Mouse (Mus musculus) kidney, embryonic 14.5 days (tissue): ENCODE results near the gene Foxo6. TPM values are rescaled to one million over a fixed set of nuclear protein-coding genes. Genes with fewer than 3 reads are reported as not detected.

Experiments used
- ATAC-seq: fragments of 200-750 bp; cut with Nextera tagmentation; 2 replicates; pipeline ENCODE4 v1.8.0; 2017; ENCODE audit warnings: moderate number of reproducible peaks, mild to moderate bottlenecking, moderate TSS enrichment, moderate library complexity; ENCODE audit not compliant: low FRiP score, low TSS enrichment
- H3K27ac ChIP-seq: fragments of 300-500 bp; sonication (generic); 2 replicates; pipeline ENCODE4 v1.5.1; 2014; ENCODE audit warnings: low read depth, mild to moderate bottlenecking, low read length, moderate library complexity, mixed read lengths
- H3K27me3 ChIP-seq: fragments of 300-500 bp; sonication (generic); 2 replicates; pipeline ENCODE4 v1.6.1; 2014; ENCODE audit warnings: mild to moderate bottlenecking, low read length; ENCODE audit not compliant: control insufficient read depth, insufficient read depth
- H3K36me3 ChIP-seq: fragments of 300-500 bp; sonication (generic); 2 replicates; pipeline ENCODE4 v1.6.1; 2014; ENCODE audit warnings: low read length, mixed read lengths; ENCODE audit not compliant: control insufficient read depth, insufficient read depth
- H3K4me1 ChIP-seq: fragments of 300-500 bp; sonication (generic); 2 replicates; pipeline ENCODE4 v1.6.1; 2014; ENCODE audit warnings: low read length, mixed read lengths; ENCODE audit not compliant: control insufficient read depth, insufficient read depth
- H3K4me2 ChIP-seq: fragments of 300-500 bp; sonication (generic); replicated peaks from 2 replicates; pipeline ENCODE4 v1.6.1; 2014; ENCODE audit warnings: low read depth, mild to moderate bottlenecking, low read length
- H3K4me3 ChIP-seq: fragments of 300-500 bp; sonication (generic); 2 replicates; pipeline ENCODE4 v1.5.1; 2014; ENCODE audit warnings: mild to moderate bottlenecking, low read length
- H3K9ac ChIP-seq: fragments of 300-500 bp; sonication (generic); 2 replicates; pipeline ENCODE4 v1.6.1; 2014; ENCODE audit warnings: low read depth, mild to moderate bottlenecking, low read length, moderate library complexity
- H3K9me3 ChIP-seq: fragments of 300-500 bp; sonication (generic); 2 replicates; pipeline ENCODE4 v1.6.1; 2016; ENCODE audit warnings: low read length; ENCODE audit not compliant: control insufficient read depth
- WGBS: fragments of 180-500 bp; shearing (Covaris S2); extraction: QIAGEN DNeasy Blood & Tissue Kit; methylation state at CpG from one replicate; pipeline ENCODE4 v1.1.7; 2014; 5-methylcytosine and 5-hydroxymethylcytosine counted together
- polyA plus RNA-seq: library from polyadenylated mRNA; unstranded; fragments of >200 nt; fragmentation: Nextera tagmentation; extraction: Ambion mirVana; gene quantifications from 2 replicates; pipeline ENCODE4 v1.2.1, GENCODE M21; 2014

Foxo6 gene
- polyA plus RNA-seq, result 0.15 and 0.23 TPM in 2 replicates

GRCm38 (mm10) chr4:120287290-120288111 is at the start of gene Foxo6:
Foxo6 (minus strand) TSS chr4:120287349.
- no peaks in the 10 kb centered on the region for H3K9me3 ChIP-seq
- H3K27me3 ChIP-seq, result peaks cover 43% of the 10 kb centered on the region
- no peaks in the 10 kb centered on the region for H3K36me3 ChIP-seq
- peaks cover 19% of the 10 kb centered on the region; the same call in 1 of the 2 replicates for H3K4me1 ChIP-seq
- WGBS, result under 1% methylated on average over 52 of the region's 99 CpGs
- peak within 1 kb of the TSS; percentile 100 for H3K4me2 ChIP-seq
- no peak within 1 kb of the TSS for H3K27ac ChIP-seq
- ATAC-seq, result peak; percentile 89
- H3K9ac ChIP-seq, result peak within 1 kb of the TSS; percentile 63
- H3K4me3 ChIP-seq, result peak within 1 kb of the TSS; percentile 65

- H3K4me2 ChIP-seq, result no peak overlapping the region
- H3K27me3 ChIP-seq, result no peaks in the 10 kb centered on the region
- H3K27ac ChIP-seq, result no peak overlapping the region
- H3K9me3 ChIP-seq, result no peaks in the 10 kb centered on the region
- H3K9ac ChIP-seq, result no peak overlapping the region
- H3K4me1 ChIP-seq, result no peaks in the 10 kb centered on the region
- no peaks in the 10 kb centered on the region for H3K36me3 ChIP-seq
- ATAC-seq, result no peak
- WGBS, result 91% methylated on average over 4 of the region's 4 CpGs
- no peak overlapping the region for H3K4me3 ChIP-seq
Observed at GRCm38 (mm10) chr4:120334316-120334715, 47.2 kb upstream of the Foxo6 start.

- Histone ChIP-seq H3K27me3 (no peaks in the 10 kb centered on the region), H3K9me3 (no peaks in the 10 kb centered on the region), H3K4me3 (no peak overlapping the region), H3K27ac (no peak overlapping the region), H3K4me1 (no peaks in the 10 kb centered on the region), H3K9ac (no peak overlapping the region), H3K4me2 (no peak overlapping the region), H3K36me3 (no peaks in the 10 kb centered on the region)
- 42% methylated on average over 11 of the region's 11 CpGs for WGBS
- ATAC-seq, result no peak
Observed at GRCm38 (mm10) chr4:120332934-120333421, 45.8 kb upstream of the Foxo6 start.

- Histone ChIP-seq H3K27me3 (no peaks in the 10 kb centered on the region), H3K27ac (no peak overlapping the region), H3K9me3 (no peaks in the 10 kb centered on the region), H3K4me2 (no peak overlapping the region), H3K36me3 (no peaks in the 10 kb centered on the region), H3K9ac (no peak overlapping the region), H3K4me1 (no peaks in the 10 kb centered on the region), H3K4me3 (no peak overlapping the region)
- no peak for ATAC-seq
- 60% methylated on average over 7 of the region's 7 CpGs for WGBS
Observed at GRCm38 (mm10) chr4:120332405-120332933, 45.3 kb upstream of the Foxo6 start.

- Histone ChIP-seq H3K9me3 (no peaks in the 10 kb centered on the region), H3K36me3 (no peaks in the 10 kb centered on the region), H3K4me2 (no peak overlapping the region), H3K9ac (no peak overlapping the region), H3K27me3 (no peaks in the 10 kb centered on the region), H3K4me3 (no peak overlapping the region), H3K27ac (no peak overlapping the region), H3K4me1 (no peaks in the 10 kb centered on the region)
- WGBS, result 82% methylated on average over 7 of the region's 7 CpGs
- no peak for ATAC-seq
Observed at GRCm38 (mm10) chr4:120331992-120332391, 44.8 kb upstream of the Foxo6 start.

- H3K4me1 ChIP-seq, result no peaks in the 10 kb centered on the region
- no peak overlapping the region for H3K4me2 ChIP-seq
- no peak for ATAC-seq
- no peaks in the 10 kb centered on the region for H3K9me3 ChIP-seq
- 96% methylated on average over 2 of the region's 2 CpGs for WGBS
- no peaks in the 10 kb centered on the region for H3K36me3 ChIP-seq
- H3K27me3 ChIP-seq, result no peaks in the 10 kb centered on the region
- H3K27ac ChIP-seq, result no peak overlapping the region
- no peak overlapping the region for H3K4me3 ChIP-seq
- H3K9ac ChIP-seq, result no peak overlapping the region
Observed at GRCm38 (mm10) chr4:120331541-120331940, 44.4 kb upstream of the Foxo6 start.

GRCm38 (mm10) chr4:120325748-120326147 is 38.6 kb upstream of the Foxo6 start:
- H3K4me3 ChIP-seq, result no peak overlapping the region
- no peak for ATAC-seq
- H3K4me2 ChIP-seq, result no peak overlapping the region
- H3K4me1 ChIP-seq, result no peaks in the 10 kb centered on the region
- H3K27me3 ChIP-seq, result no peaks in the 10 kb centered on the region
- H3K36me3 ChIP-seq, result no peaks in the 10 kb centered on the region
- no peaks in the 10 kb centered on the region for H3K9me3 ChIP-seq
- WGBS, result 52% methylated on average over 4 of the region's 4 CpGs
- H3K27ac ChIP-seq, result no peak overlapping the region
- no peak overlapping the region for H3K9ac ChIP-seq

GRCm38 (mm10) chr4:120325051-120325450 is 37.9 kb upstream of the Foxo6 start:
- H3K9me3 ChIP-seq, result no peaks in the 10 kb centered on the region
- no peak overlapping the region for H3K27ac ChIP-seq
- H3K9ac ChIP-seq, result no peak overlapping the region
- no peak overlapping the region for H3K4me3 ChIP-seq
- no peak overlapping the region for H3K4me2 ChIP-seq
- no peaks in the 10 kb centered on the region for H3K27me3 ChIP-seq
- H3K4me1 ChIP-seq, result no peaks in the 10 kb centered on the region
- H3K36me3 ChIP-seq, result no peaks in the 10 kb centered on the region
- no peak for ATAC-seq
- WGBS, result 80% methylated on average over 6 of the region's 6 CpGs

- H3K9me3 ChIP-seq, result no peaks in the 10 kb centered on the region
- no peaks in the 10 kb centered on the region for H3K27me3 ChIP-seq
- no peak overlapping the region for H3K4me2 ChIP-seq
- no peak overlapping the region for H3K27ac ChIP-seq
- no peaks in the 10 kb centered on the region for H3K36me3 ChIP-seq
- no peaks in the 10 kb centered on the region for H3K4me1 ChIP-seq
- 96% methylated on average over 1 of the region's 1 CpGs for WGBS
- H3K4me3 ChIP-seq, result no peak overlapping the region
- no peak overlapping the region for H3K9ac ChIP-seq
- ATAC-seq, result no peak
Observed at GRCm38 (mm10) chr4:120323858-120324257, 36.7 kb upstream of the Foxo6 start.
